Mouse (Mus musculus) midbrain, embryonic 13.5 days (tissue): Measurements from ENCODE around the gene Vpreb1. TPM values are rescaled to one million over a fixed set of nuclear protein-coding genes. Genes with fewer than 3 reads are reported as not detected.
A peak's percentile ranks its signal among the peaks of the same experiment; 100 is the strongest.

ENCODE experiments used
- ATAC-seq: fragments of 200-750 bp; cut with Nextera tagmentation; 2 replicates; pipeline ENCODE4 v1.8.0; 2017; ENCODE audit warnings: mild to moderate bottlenecking, moderate TSS enrichment, moderate library complexity
- H3K27ac ChIP-seq: fragments of 300-500 bp; sonication (generic); 2 replicates; pipeline ENCODE4 v1.5.1; 2015; ENCODE audit warnings: inconsistent platforms, mild to moderate bottlenecking, moderate library complexity
- H3K27me3 ChIP-seq: fragments of 300-500 bp; sonication (generic); 2 replicates; pipeline ENCODE4 v1.6.1; 2015; ENCODE audit warnings: mild to moderate bottlenecking, inconsistent platforms
- H3K36me3 ChIP-seq: fragments of 300-500 bp; sonication (generic); 2 replicates; pipeline ENCODE4 v1.6.1; 2015; ENCODE audit warnings: mild to moderate bottlenecking, inconsistent platforms
- H3K4me1 ChIP-seq: fragments of 300-500 bp; sonication (generic); replicated peaks from 2 replicates; pipeline ENCODE4 v1.6.1; 2015; ENCODE audit warnings: inconsistent platforms
- H3K4me2 ChIP-seq: fragments of 300-500 bp; sonication (generic); replicated peaks from 2 replicates; pipeline ENCODE4 v1.6.1; 2015; ENCODE audit warnings: moderate library complexity, mild to moderate bottlenecking, inconsistent platforms
- H3K4me3 ChIP-seq: fragments of 300-500 bp; sonication (generic); replicated peaks from 2 replicates; pipeline ENCODE4 v1.5.1; 2015; ENCODE audit warnings: mild to moderate bottlenecking, inconsistent platforms
- H3K9ac ChIP-seq: fragments of 300-500 bp; sonication (generic); replicated peaks from 2 replicates; pipeline ENCODE4 v1.6.1; 2015; ENCODE audit warnings: mild to moderate bottlenecking, inconsistent platforms
- H3K9me3 ChIP-seq: fragments of 300-500 bp; sonication (generic); 2 replicates; pipeline ENCODE4 v1.6.1; 2016; ENCODE audit warnings: mild to moderate bottlenecking, inconsistent platforms
- WGBS: fragments of 180-500 bp; shearing (Covaris S2); methylation state at CpG from one replicate; pipeline ENCODE4 v1.1.7; 2015; 5-methylcytosine and 5-hydroxymethylcytosine counted together
- polyA plus RNA-seq: library from polyadenylated mRNA; unstranded; fragments of >200 nt; fragmentation: Nextera tagmentation; extraction: Ambion mirVana; gene quantifications from 2 replicates; pipeline ENCODE4 v1.2.1, GENCODE M21; 2015

The Vpreb1 gene
- polyA plus RNA-seq: 1.5 and 1.6 TPM in 2 replicates

DNA sequence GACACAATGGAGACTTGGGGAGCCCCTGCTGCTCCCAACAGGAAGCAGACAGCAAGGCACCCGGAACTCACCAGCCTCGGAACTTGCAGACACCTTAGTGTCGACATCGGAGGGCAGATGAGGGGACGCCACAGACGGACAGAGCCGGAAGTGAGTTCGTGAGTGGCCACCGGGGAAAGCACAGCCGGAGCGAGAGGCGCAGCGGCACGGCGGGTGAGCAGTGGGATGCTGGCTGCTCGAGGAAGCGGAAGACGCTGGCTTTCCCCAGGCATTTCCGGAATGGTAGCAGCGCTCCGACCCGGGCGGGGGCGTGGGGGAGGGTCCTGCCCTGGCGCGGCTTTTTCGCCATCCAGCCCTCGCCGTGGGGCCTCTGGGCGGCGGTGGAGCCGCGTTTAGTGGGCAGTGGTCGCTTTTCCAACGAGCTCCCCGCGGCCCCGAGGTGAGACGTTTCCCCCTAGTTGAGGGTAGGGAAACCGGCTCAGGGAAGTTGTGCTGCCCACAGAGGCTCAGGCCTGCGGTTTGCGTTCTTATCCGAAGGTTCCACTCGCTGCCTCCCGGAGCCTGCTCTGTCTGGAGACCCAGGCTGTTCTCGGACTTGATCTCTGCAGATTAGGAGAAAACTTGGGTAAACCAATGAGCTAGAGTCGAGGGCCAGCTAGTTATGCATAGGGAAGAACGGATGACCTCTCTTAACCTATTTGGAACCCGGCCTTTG, at the start of gene Vpreb1, which contains the start of gene Top3b:
Gene Vpreb1, minus strand, starts transcription at position 227 of the 715 bp plus-strand sequence.
Gene Top3b, plus strand, starts transcription at position 120 of the 715 bp plus-strand sequence.
- under 1% methylated on average over 48 of the region's 49 CpGs for WGBS
- H3K9ac ChIP-seq: peak within 1 kb of the TSS; percentile 79
- peak; percentile 98 for ATAC-seq

DNA sequence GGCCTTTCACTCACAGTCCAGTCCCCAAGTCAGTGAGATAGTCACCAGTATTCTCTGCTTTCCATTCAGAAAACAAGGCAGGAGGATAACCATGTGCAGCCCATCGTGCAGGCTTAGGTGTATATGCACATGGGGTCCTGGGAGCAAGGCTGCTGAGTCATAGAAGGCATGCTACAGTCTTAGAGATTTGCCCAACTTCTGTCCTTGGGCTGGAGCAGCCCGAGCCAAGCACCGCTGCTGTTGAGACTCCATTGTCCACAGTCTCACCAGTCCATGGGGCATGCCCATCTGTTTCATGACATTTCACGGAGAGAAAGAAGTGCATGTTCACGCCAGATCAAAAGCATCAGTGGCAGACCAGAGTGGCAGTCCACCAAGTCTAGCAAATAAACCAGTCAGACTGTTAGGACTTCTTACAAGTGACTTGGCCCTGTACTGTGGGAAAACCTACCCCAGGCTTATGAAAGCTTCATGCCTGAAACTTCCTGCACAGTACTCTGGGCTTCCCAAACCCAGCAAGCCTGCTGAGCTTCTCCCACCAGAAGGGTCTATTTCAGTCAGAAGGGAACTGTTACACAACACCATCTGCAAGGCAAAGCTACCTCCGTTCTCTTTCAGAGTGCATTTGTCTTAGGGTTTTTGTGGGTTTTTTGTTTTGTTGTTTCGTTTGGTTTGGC, 47.9 kb upstream of the Vpreb1 start:
- no peaks in the 10 kb centered on the region for H3K4me1 ChIP-seq
- ATAC-seq: no peak
- 92% methylated on average over 7 of the region's 7 CpGs for WGBS
- H3K9me3 ChIP-seq: no peaks in the 10 kb centered on the region
- H3K9ac ChIP-seq: no peak overlapping the region
- H3K4me3 ChIP-seq: no peak overlapping the region
- H3K36me3 ChIP-seq: peaks cover 99% of the 10 kb centered on the region
- no peak overlapping the region for H3K4me2 ChIP-seq
- no peak overlapping the region for H3K27ac ChIP-seq
- no peaks in the 10 kb centered on the region for H3K27me3 ChIP-seq

More for the DNA sequence above, at the start of gene Vpreb1, which contains the start of gene Top3b:
- Histone ChIP-seq H3K9me3 (no peaks in the 10 kb centered on the region), H3K27ac (peak within 1 kb of the TSS; percentile 92), H3K4me1 (peaks cover 12% of the 10 kb centered on the region), H3K4me2 (peak within 1 kb of the TSS; percentile 73), H3K4me3 (peak within 1 kb of the TSS; percentile 64), H3K36me3 (peaks cover 11% of the 10 kb centered on the region), H3K27me3 (no peaks in the 10 kb centered on the region)

DNA sequence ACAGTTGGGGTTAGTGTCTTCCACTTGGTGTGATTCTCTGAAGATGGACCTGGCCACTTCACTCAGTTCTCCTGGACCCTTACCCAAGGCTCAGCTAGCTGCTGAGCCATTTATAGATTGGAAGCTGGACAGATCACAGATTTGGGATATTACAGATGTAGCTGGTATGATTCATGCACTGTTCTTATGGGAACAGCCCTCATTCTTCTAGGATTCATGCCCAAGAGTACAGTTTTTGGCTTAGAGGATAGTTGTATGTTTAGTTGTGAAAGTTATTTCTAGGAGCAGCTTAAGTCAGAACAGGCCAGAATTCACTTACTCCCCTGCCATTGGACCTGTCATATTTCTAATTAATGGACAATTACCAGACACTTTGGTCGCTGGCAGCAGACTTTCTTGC, 42.8 kb upstream of the Vpreb1 start:
- Histone ChIP-seq H3K27ac (no peak overlapping the region), H3K27me3 (no peaks in the 10 kb centered on the region), H3K4me2 (no peak overlapping the region), H3K4me1 (peaks cover 7% of the 10 kb centered on the region), H3K36me3 (peaks cover 90% of the 10 kb centered on the region), H3K9ac (no peak overlapping the region), H3K9me3 (no peaks in the 10 kb centered on the region), H3K4me3 (no peak overlapping the region)
- 86% methylated on average over 1 of the region's 1 CpGs for WGBS
- no peak for ATAC-seq

DNA sequence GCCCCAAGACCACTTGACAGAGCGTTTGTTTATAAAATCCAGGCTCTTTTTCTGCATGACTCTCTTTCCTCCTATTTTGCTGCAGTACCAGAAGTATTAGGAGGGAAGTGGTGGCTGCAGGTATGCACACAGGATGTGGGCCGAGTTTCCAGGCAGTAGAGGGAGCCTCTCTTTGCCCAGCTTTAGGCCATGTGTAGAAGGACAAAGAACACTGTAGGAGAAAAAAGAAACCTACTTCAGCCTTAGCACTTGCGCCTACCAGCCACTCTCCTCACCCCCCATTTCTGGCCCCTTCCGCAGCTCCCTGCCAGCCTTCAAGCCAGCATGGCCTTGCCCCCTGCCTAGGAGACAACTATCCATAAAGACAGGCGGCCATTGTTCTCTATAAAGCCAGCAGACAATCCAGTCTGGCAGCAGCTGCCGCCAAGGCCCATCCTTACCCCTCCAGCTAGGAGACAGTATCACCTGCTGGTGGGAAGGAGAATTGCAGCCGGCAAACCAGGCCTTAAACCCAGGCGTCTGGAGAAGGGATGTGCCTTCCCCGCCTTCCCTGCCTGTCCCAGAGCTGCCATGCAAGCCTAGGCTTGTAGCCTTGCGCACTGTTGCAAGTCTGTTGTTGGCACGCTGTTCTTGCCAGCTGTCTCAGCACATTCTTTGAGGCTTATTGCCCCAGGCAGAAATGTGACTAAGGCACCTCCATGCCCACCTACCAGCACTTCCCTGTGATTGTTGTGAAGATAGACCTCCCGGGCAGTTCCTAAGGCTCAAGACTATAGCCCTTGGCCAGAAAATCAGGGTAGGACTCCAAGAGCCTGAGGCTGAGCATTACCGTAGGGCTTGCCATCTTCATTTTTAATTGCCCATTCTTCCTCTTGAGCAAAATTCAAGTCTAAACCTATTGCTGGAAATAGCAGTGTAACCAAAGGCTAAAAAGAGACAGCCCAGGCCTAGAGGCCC, 41.3 kb upstream of the Vpreb1 start:
- Histone ChIP-seq H3K9ac (no peak overlapping the region), H3K27me3 (no peaks in the 10 kb centered on the region), H3K4me1 (peaks cover 7% of the 10 kb centered on the region), H3K4me3 (no peak overlapping the region), H3K9me3 (no peaks in the 10 kb centered on the region), H3K36me3 (peaks cover 86% of the 10 kb centered on the region), H3K4me2 (no peak overlapping the region), H3K27ac (peak overlapping the region; percentile 67)
- peak; percentile 98 for ATAC-seq
- WGBS: 29% methylated on average over 13 of the region's 13 CpGs

DNA sequence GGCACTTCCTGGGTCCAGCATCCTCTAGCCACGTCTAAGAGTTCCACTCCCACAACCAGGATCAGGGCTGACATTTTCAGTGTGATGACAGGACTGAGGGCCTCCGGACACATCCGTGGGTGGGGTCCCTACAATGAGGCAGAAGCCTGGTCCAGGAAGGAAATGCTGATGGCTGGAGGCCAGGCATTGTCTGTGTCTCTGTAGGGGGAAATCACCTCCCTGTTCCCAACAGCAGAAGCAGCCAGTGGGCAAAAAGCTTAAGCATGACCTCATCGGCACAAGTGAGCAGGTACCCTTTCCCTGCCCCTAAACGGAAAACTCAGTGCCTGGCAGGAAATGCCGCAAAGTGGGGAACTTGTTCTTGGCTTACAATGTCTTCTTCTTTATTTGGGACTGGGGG, 37.2 kb upstream of the Vpreb1 start:
- Histone ChIP-seq H3K9me3 (no peaks in the 10 kb centered on the region), H3K9ac (no peak overlapping the region), H3K4me2 (no peak overlapping the region), H3K4me3 (no peak overlapping the region), H3K27ac (no peak overlapping the region), H3K36me3 (peaks cover 88% of the 10 kb centered on the region), H3K4me1 (peaks cover 7% of the 10 kb centered on the region), H3K27me3 (no peaks in the 10 kb centered on the region)
- no peak for ATAC-seq
- WGBS: 84% methylated on average over 6 of the region's 6 CpGs

DNA sequence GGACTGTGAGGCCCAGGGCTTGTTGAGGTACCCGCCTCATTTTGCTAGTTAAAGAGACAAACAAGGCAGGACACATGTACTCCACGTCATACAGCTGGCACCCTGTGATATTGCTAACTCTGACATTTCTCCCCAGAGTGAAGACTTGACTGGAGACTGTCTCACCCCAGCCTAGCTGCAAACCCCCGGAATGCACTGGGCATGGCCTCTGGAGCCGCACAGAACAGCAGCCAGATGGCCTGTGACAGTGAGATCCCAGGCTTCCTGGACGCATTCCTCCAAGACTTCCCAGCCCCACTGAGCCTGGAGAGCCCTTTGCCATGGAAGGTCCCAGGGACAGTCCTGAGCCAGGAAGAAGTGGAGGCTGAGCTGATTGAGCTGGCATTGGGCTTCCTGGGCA, 32.5 kb upstream of the Vpreb1 start:
- WGBS: 87% methylated on average over 5 of the region's 5 CpGs
- Histone ChIP-seq H3K9me3 (no peaks in the 10 kb centered on the region), H3K27ac (no peak overlapping the region), H3K4me2 (no peak overlapping the region), H3K4me3 (no peak overlapping the region), H3K9ac (no peak overlapping the region), H3K36me3 (peaks cover 64% of the 10 kb centered on the region), H3K4me1 (peaks cover 5% of the 10 kb centered on the region), H3K27me3 (no peaks in the 10 kb centered on the region)
- 0 out of 2 replicates have a peak, but pooled peaks have one; percentile 7 for ATAC-seq

DNA sequence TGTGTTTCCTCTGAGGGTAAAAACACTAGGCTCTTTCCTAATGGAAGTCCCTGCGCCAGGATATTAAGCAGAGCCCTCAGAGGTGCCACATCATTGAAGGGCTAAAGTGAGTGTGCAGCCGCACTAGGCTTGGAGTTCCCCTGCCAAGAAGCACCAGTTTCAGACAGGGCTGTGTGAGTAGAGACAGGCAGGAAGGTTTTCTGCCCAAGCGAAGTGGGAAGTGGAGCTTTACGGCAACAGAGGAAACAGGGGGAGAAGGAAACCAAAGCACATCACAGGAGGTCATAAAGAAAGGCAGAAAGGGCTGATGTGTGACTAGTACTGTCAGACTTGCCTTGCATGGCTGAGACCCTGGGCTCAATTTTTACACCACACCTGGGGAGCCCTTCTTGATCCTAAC, 31.7 kb upstream of the Vpreb1 start:
- WGBS: 86% methylated on average over 4 of the region's 4 CpGs
- Histone ChIP-seq H3K27ac (no peak overlapping the region), H3K9me3 (no peaks in the 10 kb centered on the region), H3K27me3 (no peaks in the 10 kb centered on the region), H3K9ac (no peak overlapping the region), H3K4me2 (no peak overlapping the region), H3K4me1 (peaks cover 13% of the 10 kb centered on the region), H3K4me3 (no peak overlapping the region), H3K36me3 (peaks cover 56% of the 10 kb centered on the region)
- ATAC-seq: no peak

DNA sequence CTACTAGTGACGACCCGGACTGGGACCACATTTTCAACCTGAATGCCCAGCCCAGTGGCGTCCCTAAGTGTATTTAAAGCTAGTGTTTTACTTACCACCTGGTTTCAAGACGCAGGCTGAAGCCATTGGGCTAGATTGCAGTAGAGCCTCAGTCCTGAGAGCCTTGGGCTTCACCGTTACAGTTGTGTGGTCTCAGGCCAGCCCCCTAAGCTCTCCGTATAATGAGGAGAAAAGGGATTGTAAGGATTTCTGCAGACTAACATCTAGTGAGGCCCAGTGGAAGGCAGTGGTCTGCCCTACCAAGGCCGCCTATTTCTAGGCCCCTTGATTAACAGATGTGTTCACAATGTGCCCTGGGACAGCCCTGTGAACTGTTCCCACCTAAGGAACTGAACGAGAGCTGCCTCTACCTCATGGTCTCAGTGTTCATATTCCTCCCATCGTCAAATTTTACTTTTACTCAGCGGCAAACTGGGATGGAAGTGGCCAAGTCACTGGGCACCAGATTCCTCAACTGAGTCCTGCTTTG, 26.5 kb upstream of the Vpreb1 start:
- peak; percentile 16; the same call in 1 of the 2 replicates for ATAC-seq
- Histone ChIP-seq H3K27ac (peak overlapping the region; percentile 74), H3K27me3 (no peaks in the 10 kb centered on the region), H3K4me1 (peaks cover 24% of the 10 kb centered on the region), H3K9ac (peak overlapping the region; percentile 85), H3K4me2 (peak overlapping the region; percentile 83), H3K36me3 (peaks cover 30% of the 10 kb centered on the region), H3K4me3 (peak overlapping the region; percentile 67), H3K9me3 (no peaks in the 10 kb centered on the region)
- 27% methylated on average over 10 of the region's 10 CpGs for WGBS

DNA sequence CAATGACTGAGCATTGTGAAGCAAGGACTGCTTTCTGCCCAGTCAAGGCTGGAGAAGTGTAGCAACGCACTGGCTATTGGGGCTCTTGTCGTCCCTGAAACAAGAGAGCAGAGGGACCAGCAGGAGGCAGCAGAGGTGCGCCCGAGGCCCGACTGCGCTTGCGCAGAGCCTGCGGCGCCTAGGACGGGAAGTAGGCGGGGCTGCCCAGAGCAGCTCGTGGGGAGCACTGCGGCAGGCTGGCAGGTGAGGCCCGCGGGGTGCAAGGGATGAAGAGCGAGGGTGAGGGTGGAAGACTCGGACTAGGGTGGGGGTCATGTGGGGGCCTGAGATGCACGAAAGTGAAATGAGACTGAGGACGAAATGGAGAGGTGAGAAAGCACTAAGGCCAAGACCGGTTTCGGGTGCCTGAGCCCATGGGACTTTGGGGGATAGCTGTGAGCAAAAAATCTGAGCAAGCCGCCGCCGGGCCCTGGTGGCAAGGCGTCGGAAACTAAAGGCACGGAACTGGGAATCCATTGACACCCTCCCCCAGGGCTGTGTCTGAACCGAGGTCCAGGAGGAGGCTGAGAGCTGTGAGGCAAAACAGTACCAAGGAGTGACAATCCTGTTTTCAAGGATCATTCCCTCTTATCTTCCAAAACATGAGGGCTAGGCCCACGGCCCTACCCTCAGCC, 25.9 kb upstream of the Vpreb1 start, which contains the start of gene Ppm1f:
Gene Ppm1f, plus strand, starts transcription at position 88 of the 674 bp plus-strand sequence.
- H3K36me3 ChIP-seq: peaks cover 36% of the 10 kb centered on the region
- peak; percentile 95 for ATAC-seq
- 0% methylated on average over 29 of the region's 29 CpGs for WGBS
- peak within 1 kb of the TSS; percentile 85 for H3K9ac ChIP-seq
- no peaks in the 10 kb centered on the region for H3K9me3 ChIP-seq
- peak within 1 kb of the TSS; percentile 67 for H3K4me3 ChIP-seq
- peak within 1 kb of the TSS; percentile 74 for H3K27ac ChIP-seq
- peaks cover 24% of the 10 kb centered on the region for H3K4me1 ChIP-seq
- H3K27me3 ChIP-seq: no peaks in the 10 kb centered on the region
- H3K4me2 ChIP-seq: peak within 1 kb of the TSS; percentile 83

DNA sequence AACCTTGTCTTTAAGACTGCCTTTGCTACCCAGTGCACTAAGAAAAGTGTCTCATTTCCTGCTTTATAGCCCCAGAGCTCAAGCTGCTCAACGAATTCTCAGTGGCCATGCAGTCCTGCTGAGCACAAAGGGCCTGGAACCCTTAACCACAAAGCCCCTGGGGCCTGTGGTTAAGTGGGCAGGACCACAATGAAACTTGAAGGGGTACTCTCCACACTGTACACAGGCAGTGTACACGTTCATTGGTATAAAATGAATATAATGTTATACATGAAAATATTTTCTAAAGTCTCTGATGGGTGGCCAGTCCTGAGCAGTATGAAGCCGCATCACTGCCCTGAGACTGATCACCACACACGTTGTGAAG, 25.4 kb upstream of the Vpreb1 start:
- Histone ChIP-seq H3K36me3 (peaks cover 42% of the 10 kb centered on the region), H3K27ac (peak overlapping the region; percentile 74), H3K27me3 (no peaks in the 10 kb centered on the region), H3K4me3 (peak overlapping the region; percentile 67; the same call in 1 of the 2 replicates), H3K9ac (0 out of 2 replicates have a peak overlapping the region, but pooled peaks have one; percentile 14), H3K4me1 (peaks cover 24% of the 10 kb centered on the region), H3K4me2 (peak overlapping the region; percentile 83), H3K9me3 (no peaks in the 10 kb centered on the region)
- no peak for ATAC-seq
- 23% methylated on average over 4 of the region's 4 CpGs for WGBS

DNA sequence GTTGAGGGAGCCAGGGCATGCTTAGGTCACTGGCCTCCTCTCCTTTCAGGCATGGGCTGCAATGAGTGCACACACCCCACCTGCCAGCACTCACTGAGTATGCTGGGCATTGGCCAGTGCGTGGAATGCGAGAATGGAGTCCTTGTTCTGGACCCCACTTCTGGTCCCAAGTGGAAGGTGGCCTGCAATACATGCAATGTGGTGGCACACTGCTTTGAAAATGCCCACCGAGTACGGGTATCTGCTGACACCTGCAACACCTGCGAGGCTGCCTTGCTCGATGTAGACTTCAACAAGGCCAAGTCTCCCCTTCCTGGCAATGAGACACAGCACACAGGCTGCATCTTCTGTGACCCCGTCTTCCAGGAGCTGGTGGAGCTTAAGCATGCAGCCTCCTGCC, 21.7 kb upstream of the Vpreb1 start:
- H3K4me1 ChIP-seq: peaks cover 12% of the 10 kb centered on the region
- peaks cover 67% of the 10 kb centered on the region for H3K36me3 ChIP-seq
- no peak overlapping the region for H3K9ac ChIP-seq
- H3K27ac ChIP-seq: no peak overlapping the region
- no peak for ATAC-seq
- no peak overlapping the region for H3K4me3 ChIP-seq
- 90% methylated on average over 7 of the region's 7 CpGs for WGBS
- no peak overlapping the region for H3K4me2 ChIP-seq
- no peaks in the 10 kb centered on the region for H3K9me3 ChIP-seq
- H3K27me3 ChIP-seq: no peaks in the 10 kb centered on the region
